Mouse (Mus musculus): ENCODE data around the gene Rtn2.

The Rtn2 gene

DNA sequence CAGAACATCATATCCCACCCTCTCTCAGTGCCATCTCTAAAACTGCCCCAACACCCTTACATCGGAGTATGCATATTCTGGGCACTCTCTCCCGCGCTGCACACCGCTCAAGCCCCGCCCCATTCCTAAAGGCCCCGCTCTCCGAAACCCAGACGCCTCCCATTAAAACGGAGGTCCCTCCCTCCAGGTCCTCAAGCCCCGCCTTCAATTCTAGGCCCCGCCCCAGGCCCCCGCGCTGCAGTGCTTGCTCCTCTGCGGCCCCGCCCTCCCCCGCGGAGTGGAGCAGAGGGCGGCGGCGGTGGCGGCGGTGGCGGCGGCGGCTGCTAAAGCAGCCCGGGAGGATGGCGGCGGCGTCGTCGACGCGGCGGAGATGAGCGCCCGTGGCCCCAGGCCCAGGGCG lies at the start of gene Rtn2:
TSS of gene Rtn2 (plus strand) at position 240 of the 400 bp plus-strand sequence.
- peak; percentile 83 for DNase-seq

DNA sequence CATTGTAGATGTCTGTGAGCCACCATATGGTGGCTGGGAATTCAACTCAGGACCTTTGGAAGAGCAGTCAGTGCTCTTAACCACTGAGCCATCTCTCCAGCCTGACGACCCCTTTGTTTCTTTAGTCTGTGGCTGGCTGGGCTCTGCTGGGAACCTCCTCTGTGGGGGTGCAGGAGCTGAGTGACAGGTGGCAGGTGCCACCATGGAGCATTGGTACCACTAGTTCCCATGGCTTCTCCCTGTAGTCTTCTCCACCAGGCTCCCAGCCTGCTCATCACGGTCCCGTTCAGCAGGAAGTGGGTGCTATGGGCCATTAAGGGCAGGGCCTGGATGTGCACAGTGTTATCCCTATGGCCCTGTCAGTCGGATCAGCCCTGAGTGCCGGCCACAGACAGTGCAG lies 47.8 kb upstream of the Rtn2 start:
- DNase-seq: no peak

DNA sequence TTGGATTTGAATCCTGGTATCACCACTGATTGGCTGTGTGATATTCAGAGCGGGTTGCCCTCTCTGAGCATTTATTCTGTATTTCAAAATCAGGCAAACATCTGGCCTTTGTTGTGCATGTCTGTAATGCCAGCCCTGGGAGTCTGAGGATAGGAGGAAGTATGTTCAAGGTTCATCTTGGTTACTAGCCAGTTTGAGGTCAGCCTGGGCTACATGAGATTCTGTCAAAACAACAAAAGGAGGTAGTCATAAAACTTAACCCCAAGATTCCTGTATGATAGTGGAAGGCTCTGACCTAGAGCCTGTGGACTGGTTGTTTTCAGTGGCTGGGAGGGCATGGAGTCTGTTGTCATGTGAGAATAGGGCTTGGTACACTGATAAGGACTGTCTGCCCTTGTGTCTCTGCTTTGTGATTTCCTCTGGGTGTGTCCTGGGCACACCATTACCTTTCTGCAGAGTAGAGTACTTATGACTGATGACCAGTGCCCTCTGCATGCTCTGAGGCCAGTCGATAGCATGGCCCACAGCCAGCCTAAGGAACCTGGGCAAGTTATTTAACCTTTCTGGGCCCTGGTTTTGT lies 47.2 kb upstream of the Rtn2 start:
- no peak for DNase-seq

DNA sequence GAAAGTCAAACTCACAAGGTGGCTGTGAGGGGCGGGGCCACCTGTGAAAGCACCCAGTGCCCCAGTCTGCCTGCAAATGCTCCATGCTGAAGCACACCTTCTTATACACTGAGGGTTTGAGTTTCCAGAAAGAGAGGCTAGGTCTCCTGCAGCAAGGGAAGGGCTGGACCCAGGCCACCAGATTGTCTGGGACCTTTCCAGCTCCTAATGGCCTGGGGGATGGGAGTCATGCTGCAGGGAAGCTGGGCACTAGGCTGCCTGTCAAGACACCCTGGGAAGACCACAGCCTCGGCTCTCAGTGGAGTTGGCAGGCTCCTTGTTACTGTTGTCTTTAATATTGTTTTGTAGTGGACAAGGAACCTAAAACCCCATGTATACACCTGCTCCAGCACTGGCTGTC lies 46.0 kb upstream of the Rtn2 start:
- no peak for DNase-seq

DNA sequence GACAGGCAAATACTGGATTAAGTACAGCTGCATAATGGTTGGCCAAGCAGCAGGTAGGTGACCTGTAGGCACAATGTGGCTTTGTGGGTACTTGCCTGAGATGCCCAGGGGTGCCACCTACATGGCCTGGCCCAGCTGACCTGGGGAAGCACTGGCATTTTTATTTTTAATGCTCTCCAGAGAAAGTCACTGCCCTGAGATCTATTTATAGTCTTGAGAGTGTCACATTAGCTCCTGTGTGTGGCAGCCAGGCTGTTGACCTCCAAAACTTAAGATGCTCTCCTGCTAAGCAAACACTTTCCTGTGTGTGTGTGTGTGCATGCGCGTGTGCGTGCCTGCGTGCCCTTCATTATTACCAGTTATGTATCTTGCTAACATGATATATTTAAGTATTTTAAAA lies 44.1 kb upstream of the Rtn2 start:
- DNase-seq: no peak

DNA sequence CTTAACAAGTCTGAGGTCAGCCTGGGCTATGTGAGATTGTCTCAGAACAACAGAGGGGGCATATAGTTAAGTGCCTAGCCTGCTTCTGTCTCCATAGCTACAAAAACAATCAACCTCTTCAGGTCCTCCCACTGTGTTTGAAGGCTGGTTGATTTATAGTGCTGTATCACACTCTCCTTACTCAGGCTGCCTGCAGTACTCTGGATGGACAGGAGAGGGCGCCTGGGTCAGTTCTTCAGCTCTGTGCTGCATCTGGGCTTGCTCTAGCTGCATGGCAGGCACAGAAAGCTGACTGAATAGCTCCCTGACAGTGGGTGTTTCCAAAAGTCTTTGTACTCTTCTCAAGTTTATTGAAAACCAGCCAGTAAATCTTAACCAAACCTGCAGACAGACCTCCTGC lies 43.0 kb upstream of the Rtn2 start:
- DNase-seq: peak; percentile 94

DNA sequence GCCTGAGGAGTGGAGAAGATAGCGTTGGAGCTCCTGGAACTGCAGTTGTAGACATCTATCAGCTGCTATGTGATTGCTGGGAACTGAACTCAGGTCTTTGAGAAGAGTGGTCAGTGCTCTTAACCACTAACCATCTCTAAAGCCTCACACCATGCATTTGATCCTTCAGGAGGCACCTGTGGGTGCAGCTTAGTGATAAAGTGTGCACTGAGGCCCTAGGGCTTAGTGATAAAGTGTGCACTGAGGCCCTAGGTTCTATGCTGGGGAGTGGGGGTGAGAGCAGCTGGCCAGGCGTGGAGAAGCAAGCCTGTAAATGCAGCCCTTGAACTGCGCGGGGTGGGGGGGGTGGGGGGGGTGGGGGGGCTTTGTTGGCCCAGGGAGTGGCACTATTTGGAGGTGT lies 42.4 kb upstream of the Rtn2 start:
- no peak for DNase-seq

DNA sequence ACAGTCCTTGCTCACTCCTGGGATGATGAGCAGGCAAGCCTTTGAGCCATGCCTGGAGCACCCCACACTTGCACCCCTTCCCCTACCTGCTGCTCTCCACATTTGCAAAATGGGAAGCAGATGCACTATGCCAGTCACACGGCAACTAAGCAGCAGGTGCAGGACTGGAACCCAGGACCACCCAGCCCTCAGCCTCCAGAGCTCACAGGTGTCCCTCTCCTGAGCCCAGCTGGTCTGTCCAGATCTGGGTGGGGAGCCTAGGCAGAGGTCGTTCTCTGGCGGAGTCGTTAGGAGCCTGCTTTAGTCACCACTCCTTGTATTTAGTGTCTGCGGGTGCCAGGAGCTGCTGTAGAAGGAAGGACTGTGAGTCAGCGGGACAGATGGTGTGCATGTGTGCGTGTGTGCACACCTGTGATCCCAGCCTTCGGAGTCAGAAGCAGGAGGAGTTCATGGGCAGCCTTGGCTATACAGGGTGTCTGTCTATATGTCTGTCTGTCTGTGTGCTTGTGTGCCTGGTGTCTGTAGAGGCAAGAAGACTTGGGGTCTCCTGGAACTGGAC lies 41.4 kb upstream of the Rtn2 start:
- DNase-seq: no peak

DNA sequence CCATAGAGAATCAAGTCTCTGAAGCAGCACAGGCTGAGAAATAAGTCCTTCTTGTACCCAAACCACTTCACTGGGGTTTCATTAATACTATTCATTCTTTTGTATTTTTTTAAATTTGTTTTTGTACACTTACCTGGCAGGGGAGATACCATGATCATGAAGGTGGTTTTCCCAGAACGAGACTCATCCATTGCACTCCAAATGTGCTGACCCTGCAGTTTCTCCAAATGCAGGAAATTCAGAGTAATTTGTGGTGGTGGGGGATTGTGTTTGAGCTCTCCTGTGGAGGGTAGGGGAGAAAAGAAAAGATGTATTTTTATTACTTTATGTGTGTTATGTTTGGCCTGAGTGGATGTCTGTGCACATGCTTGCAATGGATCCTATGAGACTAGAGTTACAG lies 40.4 kb upstream of the Rtn2 start:
- DNase-seq: no peak

DNA sequence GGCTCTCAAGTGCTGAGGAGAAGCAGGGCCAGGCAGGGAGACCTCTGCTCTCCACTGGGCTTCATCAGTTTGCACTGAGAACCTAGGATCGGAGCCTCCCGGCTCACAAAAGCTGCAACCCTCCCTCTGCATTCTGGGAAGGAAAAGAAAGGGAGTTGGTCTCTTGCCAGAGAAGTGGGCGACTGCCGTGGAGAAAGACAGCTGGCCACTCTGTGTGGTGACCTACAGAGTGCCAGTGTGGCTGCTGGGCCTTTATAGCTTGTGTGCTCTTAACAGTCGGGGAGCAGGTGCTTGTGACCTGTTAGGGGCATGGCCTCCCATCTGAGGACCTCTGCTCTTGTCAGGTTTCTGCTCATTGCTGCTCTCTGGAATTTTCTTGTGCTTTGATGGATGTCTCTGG lies 38.6 kb upstream of the Rtn2 start:
- DNase-seq: peak; percentile 41

DNA sequence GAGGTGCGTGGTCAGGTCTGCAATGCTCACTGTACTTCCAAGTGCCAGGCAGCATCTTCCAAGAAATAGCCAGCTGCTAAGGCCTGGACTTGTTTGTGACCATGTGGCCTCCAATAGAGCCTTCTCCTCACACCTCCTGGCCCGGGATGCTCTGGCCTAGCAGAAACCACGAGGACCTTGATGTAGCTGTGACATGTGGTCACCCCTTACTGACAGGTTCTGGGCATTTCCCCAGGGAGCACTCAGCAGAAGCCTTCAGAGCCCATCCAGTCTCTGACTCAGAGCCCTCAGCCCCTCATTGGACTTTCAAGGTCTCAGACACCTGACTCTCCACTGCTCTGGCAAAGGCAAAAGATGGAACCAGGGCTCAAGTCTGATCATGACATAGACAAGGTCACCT lies 37.3 kb upstream of the Rtn2 start:
- no peak for DNase-seq

DNA sequence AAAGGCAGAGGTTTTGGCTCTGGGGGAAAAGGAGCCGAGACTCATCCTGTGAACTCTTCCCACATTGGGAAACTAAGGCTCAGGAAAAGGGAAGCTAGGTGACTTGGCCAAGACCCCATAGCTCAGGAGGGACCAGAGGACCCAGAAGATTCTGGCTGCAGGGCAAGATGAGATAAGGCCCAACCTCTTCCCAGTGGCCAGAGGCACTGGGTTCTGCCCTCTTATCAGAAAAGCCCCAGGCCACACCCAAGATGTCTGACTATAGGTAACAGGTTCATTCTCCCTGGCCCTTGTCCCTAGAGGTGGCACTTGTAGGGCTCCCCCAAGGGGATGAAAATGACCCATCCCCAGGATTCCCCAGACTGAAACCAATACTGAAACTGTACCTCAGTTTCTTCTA lies 35.6 kb upstream of the Rtn2 start:
- no peak for DNase-seq

DNA sequence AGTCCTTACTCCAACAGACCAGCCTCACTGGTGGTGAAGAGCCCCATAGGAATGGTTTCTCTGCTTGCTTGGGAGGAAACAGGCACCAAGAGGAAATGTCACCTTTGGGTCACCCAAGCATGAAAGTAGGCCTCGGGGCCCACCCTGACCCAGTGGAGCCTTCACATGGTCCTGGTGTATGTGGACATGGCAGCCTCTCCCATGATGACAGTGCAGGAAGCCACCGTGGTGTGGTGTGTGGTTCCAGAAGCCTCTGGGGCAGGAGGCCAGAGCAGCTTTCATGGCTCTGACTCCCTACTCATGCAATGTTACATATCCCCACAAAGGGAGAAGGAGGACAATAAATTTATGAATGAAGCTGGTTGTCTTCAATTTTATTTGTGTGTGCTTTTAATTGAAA lies 34.9 kb upstream of the Rtn2 start:
- no peak for DNase-seq

DNA sequence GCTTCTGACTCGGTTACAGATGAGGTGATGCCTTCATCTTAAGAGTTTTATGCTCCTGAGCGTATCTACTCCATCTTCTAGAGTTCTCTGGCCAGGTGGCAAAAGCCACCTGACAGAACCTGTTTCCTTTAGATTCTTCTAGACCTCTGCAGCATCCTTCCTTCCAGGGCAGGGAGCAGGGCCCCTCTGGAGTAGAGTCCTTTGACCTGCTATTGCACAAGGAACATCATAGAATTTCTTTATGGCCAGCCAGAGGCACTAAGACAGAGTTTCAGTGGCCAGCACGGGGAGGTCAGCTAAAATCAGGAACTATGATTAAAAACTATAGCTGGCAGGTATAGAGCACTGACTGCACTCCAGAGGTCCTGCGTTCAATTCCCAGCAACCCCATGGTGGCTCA lies 30.3 kb upstream of the Rtn2 start:
- DNase-seq: no peak

DNA sequence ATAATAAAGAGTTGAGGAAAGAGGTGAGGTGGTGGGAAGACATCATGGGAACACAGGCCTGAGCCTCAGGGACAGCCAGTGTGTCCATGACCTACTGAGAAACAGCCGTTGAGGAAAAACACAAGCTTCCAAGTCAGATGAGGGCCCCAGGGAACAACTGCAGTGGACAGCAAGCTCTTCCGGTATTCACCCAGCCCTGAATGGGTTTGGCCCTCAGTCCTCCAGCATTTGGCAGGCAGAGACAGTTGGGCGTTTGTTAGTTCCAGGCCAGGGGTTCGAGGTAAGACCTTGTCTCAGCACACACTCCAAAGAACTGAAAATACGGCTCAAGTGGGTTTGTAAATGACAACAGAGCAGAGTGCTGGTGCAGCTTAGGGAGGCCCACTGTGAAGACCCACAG lies 29.0 kb upstream of the Rtn2 start:
- no peak for DNase-seq

DNA sequence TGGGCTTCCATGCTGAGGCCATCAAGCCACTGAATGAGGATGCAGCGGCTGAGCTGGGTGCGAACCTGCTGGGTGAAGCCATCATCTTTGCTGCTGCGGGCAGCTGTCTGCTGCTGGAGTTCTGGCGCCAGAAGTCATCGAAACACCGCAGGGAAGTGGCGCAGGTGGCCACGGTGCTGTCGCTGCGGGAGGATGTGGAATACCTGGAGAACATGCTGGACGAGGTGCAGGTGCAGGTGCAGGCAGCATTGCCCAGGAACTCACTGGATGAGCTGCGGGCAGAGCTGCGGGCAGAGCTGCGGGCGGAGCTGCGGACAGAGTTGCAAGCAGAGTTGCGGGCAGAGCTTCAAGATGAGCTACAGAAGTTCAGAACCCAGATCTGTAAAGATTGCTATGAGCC lies 27.0 kb upstream of the Rtn2 start:
- no peak for DNase-seq

DNA sequence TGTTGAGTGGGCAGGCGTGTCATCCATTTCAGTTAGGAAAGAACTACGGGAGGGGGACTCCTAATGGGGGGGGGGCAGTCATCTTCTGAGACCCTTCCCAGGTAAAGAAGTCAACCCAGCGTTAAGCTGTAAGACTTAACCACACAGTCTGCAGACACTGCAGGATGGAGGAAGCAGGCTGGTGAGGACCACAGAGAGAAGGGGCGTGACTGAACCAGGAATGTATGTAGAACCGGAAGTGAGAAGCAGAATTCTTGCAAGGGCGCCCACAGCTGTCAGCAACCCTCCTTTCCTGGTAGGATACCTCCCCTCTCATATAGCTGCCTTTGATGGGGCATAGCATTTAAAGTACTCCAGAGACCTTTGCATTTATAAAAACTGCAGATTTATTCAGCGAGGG lies 25.9 kb upstream of the Rtn2 start:
- no peak for DNase-seq

DNA sequence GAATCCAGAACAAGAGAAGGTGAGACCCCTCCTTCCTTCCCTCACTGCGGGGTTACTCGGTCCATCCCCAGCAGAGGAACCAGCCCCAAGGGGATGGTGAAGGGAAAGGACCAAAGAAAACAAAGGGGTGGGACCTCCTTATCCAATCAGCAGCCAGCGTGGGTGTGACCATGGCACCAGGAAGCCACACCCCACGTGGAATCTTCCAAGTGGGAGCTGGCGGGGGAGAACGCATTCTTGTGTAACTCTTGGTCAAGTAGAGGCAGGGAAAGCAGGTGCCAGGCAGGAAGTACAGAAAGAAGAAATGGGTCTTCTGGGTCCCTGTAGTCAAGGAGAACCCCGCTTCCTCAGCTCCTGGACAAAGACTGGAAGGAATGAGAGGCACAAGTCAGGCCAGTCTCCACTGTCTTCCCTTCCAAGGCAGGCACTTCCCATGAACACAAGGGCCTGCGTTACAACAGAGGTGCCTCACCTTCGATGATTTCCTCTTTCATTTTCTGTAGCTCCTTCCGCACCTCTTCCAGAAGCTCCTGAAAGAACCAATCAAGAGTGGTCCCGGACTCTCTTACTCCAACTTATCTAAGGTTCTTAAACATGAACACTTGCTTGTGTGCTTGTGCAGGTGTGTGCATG lies 24.9 kb upstream of the Rtn2 start:
- DNase-seq: peak; percentile 57

DNA sequence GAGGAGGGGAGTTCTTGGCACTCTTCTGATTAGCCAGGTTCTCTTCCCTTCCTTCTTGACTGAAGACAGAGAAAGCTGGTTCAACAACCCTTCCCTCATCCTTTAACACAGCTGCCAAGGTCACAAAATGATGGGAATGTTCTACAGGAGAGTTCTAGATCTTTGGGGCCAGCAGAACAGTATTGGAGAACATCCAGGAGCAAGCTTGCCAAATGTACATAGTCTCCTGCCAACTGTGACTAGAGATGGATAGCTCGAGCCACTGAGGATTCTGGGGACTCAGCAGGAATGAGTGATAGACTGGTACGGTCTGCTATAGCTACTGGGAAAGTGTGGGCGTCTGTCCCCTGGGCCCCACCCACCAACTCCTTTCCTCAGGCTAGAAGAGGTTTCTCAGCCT lies 24.1 kb upstream of the Rtn2 start:
- no peak for DNase-seq

DNA sequence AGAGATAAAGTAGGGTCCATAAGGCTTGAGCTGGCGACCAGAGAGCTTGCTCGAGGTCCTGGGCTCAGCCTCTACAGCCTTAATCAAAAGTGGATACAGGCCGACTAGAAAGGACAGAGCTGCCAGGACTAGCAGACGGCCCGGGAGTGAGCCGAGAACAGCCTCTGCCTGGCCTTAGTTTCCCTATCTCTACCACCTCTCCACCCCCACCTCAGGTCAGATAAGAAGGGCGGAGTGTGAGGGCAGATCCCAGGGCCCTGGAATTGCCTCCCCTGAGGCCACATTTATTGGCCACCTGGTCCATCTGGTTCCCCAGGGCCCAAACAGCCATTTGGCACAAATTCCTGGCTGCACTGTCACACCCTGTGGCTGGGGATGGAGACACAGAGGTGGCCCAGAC lies 17.3 kb upstream of the Rtn2 start:
- DNase-seq: no peak

DNA sequence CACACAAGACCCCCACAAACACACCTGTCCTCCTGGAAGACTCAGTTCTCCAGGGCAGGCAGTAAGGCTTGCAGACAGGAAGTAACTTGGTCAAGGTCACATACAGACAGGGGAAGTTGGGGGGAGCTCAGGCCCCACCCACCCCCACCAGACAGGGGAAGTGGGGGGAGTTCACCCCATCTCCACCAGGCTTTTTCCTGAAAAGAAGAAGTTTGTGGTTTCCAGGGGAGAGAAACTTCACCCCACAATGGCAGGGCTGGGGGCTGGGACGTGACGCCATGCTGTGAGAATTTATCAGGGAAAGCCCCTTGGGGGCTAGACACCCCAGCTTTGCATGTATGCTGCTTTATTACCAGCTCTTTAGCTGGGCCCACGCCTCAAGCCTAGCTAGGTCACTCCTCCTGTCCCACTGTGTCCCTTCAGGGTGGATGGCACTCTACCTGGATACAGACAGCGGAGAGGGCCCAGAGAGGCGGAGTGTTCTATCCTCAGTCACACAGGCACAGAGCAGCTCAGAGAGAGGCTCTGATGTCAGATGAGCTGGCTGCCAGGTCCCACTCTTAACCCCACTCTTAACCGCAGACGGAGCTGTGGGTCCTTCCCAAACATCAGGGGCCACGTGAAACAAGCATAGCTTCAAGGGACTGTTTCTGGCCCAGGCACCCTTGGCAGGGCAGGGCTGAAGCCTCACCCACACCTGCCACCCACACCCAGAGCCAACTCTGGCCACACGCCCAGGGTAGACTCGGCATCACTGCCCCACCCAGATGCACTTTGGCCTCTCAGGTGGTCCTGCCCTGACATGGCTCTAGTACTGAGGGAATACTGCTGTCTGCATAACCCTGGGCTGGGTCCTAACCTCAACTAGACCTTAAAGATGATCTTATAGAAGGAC lies 16.2 kb upstream of the Rtn2 start:
- no peak for DNase-seq

DNA sequence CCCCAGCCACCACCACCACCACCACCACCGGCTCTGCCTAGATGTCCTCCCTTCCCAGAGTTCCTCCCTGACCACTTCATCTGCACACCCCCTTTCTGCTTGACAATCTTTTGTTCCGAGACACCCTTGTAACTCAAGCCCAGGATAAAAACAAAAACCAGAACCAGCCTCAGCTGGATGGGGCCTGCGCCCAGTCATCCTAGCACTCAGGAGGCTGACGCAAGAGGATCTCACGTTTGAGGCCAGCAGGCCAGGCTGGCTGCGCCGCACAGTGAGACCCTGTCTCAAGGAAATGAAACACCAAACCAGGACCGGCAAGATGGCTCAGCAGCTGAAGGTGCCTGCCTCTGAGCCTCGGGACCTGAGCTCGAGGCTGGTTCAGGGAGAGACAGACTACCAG lies 15.4 kb upstream of the Rtn2 start:
- no peak for DNase-seq

DNA sequence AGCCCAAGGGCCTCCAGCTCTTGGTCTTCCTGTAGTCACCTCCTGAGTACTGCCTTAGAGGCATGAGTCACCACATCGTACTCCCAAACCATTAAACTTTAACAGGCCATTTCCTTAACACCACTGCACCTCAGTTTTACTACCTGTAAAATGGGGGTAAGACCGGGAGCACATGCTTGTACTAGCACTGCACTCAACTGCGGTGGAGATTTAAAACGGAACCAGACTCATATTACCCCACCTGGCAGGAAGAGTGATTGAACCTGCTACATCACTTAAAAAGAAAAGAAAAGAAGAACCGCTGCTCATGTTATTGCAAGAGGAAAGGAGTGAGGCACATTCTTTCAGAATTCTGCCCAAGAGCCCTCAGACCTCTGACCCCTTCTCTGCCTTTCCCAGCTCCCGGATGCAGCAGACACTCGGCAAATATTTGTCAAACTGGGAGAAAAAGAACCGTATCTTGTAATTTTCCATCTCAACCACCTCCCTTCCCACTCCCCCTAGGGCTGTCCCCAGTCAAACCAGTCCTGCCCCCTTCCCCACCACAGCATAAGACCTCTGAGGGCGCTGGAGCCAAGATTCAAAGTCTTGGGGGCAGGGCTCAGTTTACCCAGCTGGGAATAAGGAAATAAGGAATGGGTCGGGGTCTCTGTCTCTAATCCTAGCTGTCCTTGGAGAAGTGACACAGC lies 13.3 kb upstream of the Rtn2 start:
- no peak for DNase-seq

Measured in right cerebral cortex, postnatal 14 days (tissue).